Mouse (Mus musculus) spleen, adult 18-20 months (tissue): ENCODE measurements at regions not wholly inside any gene's neighbourhood (a gene's known extent, or its start where the extent isn't known, plus 50 kb on each side); places are given as distances from the start of the nearest gene placed in this dataset.
"Not testable (repeated sequence)": the region's sequence is repeated elsewhere in the genome, so short reads cannot be mapped to it uniquely, and the experiment has no call there.

Experiments used
- DNase-seq, 2 experiments: peaks; one replicate each; pipeline ENCODE4 v3.0.0; 2022; ENCODE audit warnings: mixed read lengths in 2 of 2

GRCm38 (mm10) chr1:23316288-23316687, 81.3 kb downstream of the Ogfrl1 start:
- not testable (repeated sequence) for DNase-seq

- DNase-seq = not testable (repeated sequence)
Measured at GRCm38 (mm10) chr1:23314863-23315262, 82.7 kb downstream of the Ogfrl1 start.

- DNase-seq = no peak
Measured at GRCm38 (mm10) chr1:23292718-23293117, 104.9 kb downstream of the Ogfrl1 start.

- peak in 1 of 2 experiments; percentile 3 for DNase-seq
Measured at GRCm38 (mm10) chr1:23286741-23287140, 110.8 kb downstream of the Ogfrl1 start.

- no peak for DNase-seq
Measured at GRCm38 (mm10) chr1:23282870-23283219, 114.7 kb downstream of the Ogfrl1 start.

- no peak for DNase-seq
Measured at GRCm38 (mm10) chr1:23282215-23282869, 115.2 kb downstream of the Ogfrl1 start.

- no peak for DNase-seq
Measured at GRCm38 (mm10) chr1:23279827-23280226, 117.7 kb downstream of the Ogfrl1 start.

GRCm38 (mm10) chr1:23272077-23272476, 125.5 kb downstream of the Ogfrl1 start:
- no peak for DNase-seq

GRCm38 (mm10) chr1:23270910-23271822, 126.4 kb downstream of the Ogfrl1 start:
- no peak for DNase-seq

GRCm38 (mm10) chr1:23268062-23268461, 129.5 kb downstream of the Ogfrl1 start:
- no peak for DNase-seq

- no peak for DNase-seq
Measured at GRCm38 (mm10) chr1:23265556-23266232, 131.9 kb downstream of the Ogfrl1 start.

- DNase-seq = no peak
Measured at GRCm38 (mm10) chr1:23264251-23264650, 133.3 kb downstream of the Ogfrl1 start.

GRCm38 (mm10) chr1:23263798-23264197, 133.8 kb downstream of the Ogfrl1 start:
- DNase-seq = no peak

- DNase-seq = no peak
Measured at GRCm38 (mm10) chr1:23261652-23262051, 135.9 kb downstream of the Ogfrl1 start.

GRCm38 (mm10) chr1:23257306-23257895, 140.2 kb downstream of the Ogfrl1 start:
- DNase-seq = no peak

GRCm38 (mm10) chr1:23256630-23257001, 141.0 kb downstream of the Ogfrl1 start:
- DNase-seq = peak; percentile 20 to 38

GRCm38 (mm10) chr1:23255925-23256629, 141.5 kb downstream of the Ogfrl1 start:
- DNase-seq = peak; percentile 78 to 79

- no peak for DNase-seq
Measured at GRCm38 (mm10) chr1:23254235-23254634, 143.3 kb downstream of the Ogfrl1 start.

- DNase-seq = no peak
Measured at GRCm38 (mm10) chr1:23231522-23231921, 129.5 kb upstream of the 4933415F23Rik start.

- no peak for DNase-seq
Measured at GRCm38 (mm10) chr1:23228478-23228877, 126.4 kb upstream of the 4933415F23Rik start.

- DNase-seq = no peak
Measured at GRCm38 (mm10) chr1:23214462-23215158, 112.6 kb upstream of the 4933415F23Rik start.

GRCm38 (mm10) chr1:23207843-23208242, 105.8 kb upstream of the 4933415F23Rik start:
- DNase-seq = no peak
